Mouse (Mus musculus): ENCODE measurements around the gene Nhsl2. TPM values are rescaled to one million over a fixed set of nuclear protein-coding genes. Genes with fewer than 3 reads are reported as not detected.
A peak's percentile ranks its signal among the peaks of the same experiment; 100 is the strongest.

The Nhsl2 gene
- total RNA-seq, 2 experiments from 2014 or later = 39.8 to 48.0 TPM

- DNase-seq (ENCODE audit: extremely low spot score in 1 of 2, low spot score in 1 of 2) = no peak
Observed at GRCm38 (mm10) chrX:102036866-102037361, 187.7 kb downstream of the Nhsl2 start.

- DNase-seq (ENCODE audit: extremely low spot score in 1 of 2, low spot score in 1 of 2) = no peak
Observed at GRCm38 (mm10) chrX:102037506-102037905, 188.3 kb downstream of the Nhsl2 start.

- no peak for DNase-seq (ENCODE audit: extremely low spot score in 1 of 2, low spot score in 1 of 2)
Observed at GRCm38 (mm10) chrX:102041562-102041961, 192.4 kb downstream of the Nhsl2 start.

- DNase-seq (ENCODE audit: extremely low spot score in 1 of 2, low spot score in 1 of 2) = no peak
Observed at GRCm38 (mm10) chrX:102042386-102042785, 193.2 kb downstream of the Nhsl2 start.

GRCm38 (mm10) chrX:102050552-102050951, 201.4 kb downstream of the Nhsl2 start:
- no peak for DNase-seq (ENCODE audit: extremely low spot score in 1 of 2, low spot score in 1 of 2)

GRCm38 (mm10) chrX:102051225-102051624, 202.0 kb downstream of the Nhsl2 start:
- no peak for DNase-seq (ENCODE audit: extremely low spot score in 1 of 2, low spot score in 1 of 2)

- DNase-seq (ENCODE audit: extremely low spot score in 1 of 2, low spot score in 1 of 2) = no peak
Observed at GRCm38 (mm10) chrX:102053371-102053770, 204.2 kb downstream of the Nhsl2 start.

- DNase-seq (ENCODE audit: extremely low spot score in 1 of 2, low spot score in 1 of 2) = no peak
Observed at GRCm38 (mm10) chrX:102054009-102054408, 204.8 kb downstream of the Nhsl2 start.

- no peak for DNase-seq (ENCODE audit: extremely low spot score in 1 of 2, low spot score in 1 of 2)
Observed at GRCm38 (mm10) chrX:102059437-102059836, 210.3 kb downstream of the Nhsl2 start.

- no peak for DNase-seq (ENCODE audit: extremely low spot score in 1 of 2, low spot score in 1 of 2)
Observed at GRCm38 (mm10) chrX:102060243-102060642, 211.1 kb downstream of the Nhsl2 start.

- no peak for DNase-seq (ENCODE audit: extremely low spot score in 1 of 2, low spot score in 1 of 2)
Observed at GRCm38 (mm10) chrX:102060891-102061290, 211.7 kb downstream of the Nhsl2 start.

- no peak for DNase-seq (ENCODE audit: extremely low spot score in 1 of 2, low spot score in 1 of 2)
Observed at GRCm38 (mm10) chrX:102064062-102064461, 214.9 kb downstream of the Nhsl2 start.

GRCm38 (mm10) chrX:102065213-102065775, 216.1 kb downstream of the Nhsl2 start:
- no peak for DNase-seq (ENCODE audit: extremely low spot score in 1 of 2, low spot score in 1 of 2)

- peak; percentile 57 to 84 for DNase-seq (ENCODE audit: extremely low spot score in 1 of 2, low spot score in 1 of 2)
Observed at GRCm38 (mm10) chrX:102066134-102066533, 216.9 kb downstream of the Nhsl2 start.

GRCm38 (mm10) chrX:102067118-102067517, 217.9 kb downstream of the Nhsl2 start:
- no peak for DNase-seq (ENCODE audit: extremely low spot score in 1 of 2, low spot score in 1 of 2)

GRCm38 (mm10) chrX:102068811-102069540, 219.8 kb downstream of the Nhsl2 start:
- DNase-seq (ENCODE audit: extremely low spot score in 1 of 2, low spot score in 1 of 2) = no peak

- DNase-seq (ENCODE audit: extremely low spot score in 1 of 2, low spot score in 1 of 2) = peak; percentile 40 to 44
Observed at GRCm38 (mm10) chrX:102070591-102071471, 221.6 kb downstream of the Nhsl2 start, which contains the start of gene Rtl5. Gene Rtl5 (minus strand): TSS chrX:102071304.

- no peak for DNase-seq (ENCODE audit: extremely low spot score in 1 of 2, low spot score in 1 of 2)
Observed at GRCm38 (mm10) chrX:102071517-102071916, 222.3 kb downstream of the Nhsl2 start.

- DNase-seq (ENCODE audit: extremely low spot score in 1 of 2, low spot score in 1 of 2) = no peak
Observed at GRCm38 (mm10) chrX:102073605-102074325, 224.6 kb downstream of the Nhsl2 start.

- DNase-seq (ENCODE audit: extremely low spot score in 1 of 2, low spot score in 1 of 2) = no peak
Observed at GRCm38 (mm10) chrX:102074435-102074834, 225.2 kb downstream of the Nhsl2 start.
